Mouse (Mus musculus): ENCODE measurements around the gene Ccdc92. TPM values are rescaled to one million over a fixed set of nuclear protein-coding genes. Genes with fewer than 3 reads are reported as not detected.
A peak's percentile ranks its signal among the peaks of the same experiment; 100 is the strongest.

Ccdc92 gene
- 3.3 TPM in 2 replicates for polyA plus RNA-seq (2015; fragmentation: Nextera tagmentation; extraction: Ambion mirVana)

DNA sequence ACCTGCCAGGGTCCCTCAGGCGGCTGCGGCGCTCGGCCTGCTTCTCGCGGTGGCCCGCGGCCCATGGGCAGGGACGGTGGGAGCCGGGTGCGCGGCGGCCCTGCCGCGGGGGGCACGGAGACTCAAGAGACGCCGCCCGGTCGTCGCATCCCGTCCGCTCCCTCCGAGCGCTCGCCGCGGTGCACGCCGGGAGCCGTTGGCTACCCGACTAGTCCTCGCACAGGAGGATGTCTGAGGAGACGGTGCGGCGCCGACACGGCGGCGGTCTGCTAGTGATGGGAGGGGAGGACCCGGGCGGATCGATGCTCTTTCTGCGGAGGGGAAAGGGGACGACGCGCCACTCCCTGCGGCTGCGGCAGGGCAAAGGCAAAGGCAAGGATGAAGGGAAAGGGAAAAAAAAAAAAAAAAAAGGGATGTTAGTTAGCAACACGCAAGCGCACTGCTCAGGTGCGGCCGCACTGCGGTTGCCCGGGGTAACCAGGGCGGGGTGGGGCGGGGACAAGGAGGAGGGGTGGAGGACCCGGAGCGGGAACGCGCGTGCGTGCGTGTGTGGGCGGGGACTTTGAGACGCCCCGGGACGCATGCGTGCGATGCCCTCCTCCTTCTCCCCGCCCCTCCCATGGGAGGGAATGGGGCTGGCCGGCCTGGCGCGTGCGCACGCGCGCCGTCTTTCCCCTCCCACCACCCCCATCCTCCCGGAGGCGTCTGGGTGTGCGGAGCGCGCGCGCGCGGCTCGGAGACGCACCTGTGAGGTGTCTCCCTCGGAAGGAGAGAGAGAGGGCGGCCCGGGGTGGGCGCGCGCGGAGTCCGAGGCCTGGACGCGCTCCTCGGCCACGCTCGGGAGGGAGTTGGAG, at the start of gene Ccdc92, which contains the start of gene Zfp664:
TSS of gene Ccdc92 (minus strand) at position 412 of the 854 bp plus-strand sequence.
TSS of gene Zfp664 (plus strand) at position 679 of the 854 bp plus-strand sequence.
- no peak for TF ChIP-seq CTCF (IDR thresholded peaks at IDR 0.05; ENCODE audit: low read depth)
- Histone ChIP-seq H3K4me1 (replicated peaks; ENCODE audit: control insufficient read depth, insufficient read depth, low read length) (no peaks in the 10 kb centered on the region), H3K36me3 (ENCODE audit: control insufficient read depth, insufficient read depth) (no peaks in the 10 kb centered on the region), H3K9me3 (ENCODE audit: control insufficient read depth) (no peaks in the 10 kb centered on the region), H3K4me3 (ENCODE audit: low read depth, low read length) (peak within 1 kb of the TSS; percentile 69), H3K9ac (ENCODE audit: low read depth, low read length) (peak within 1 kb of the TSS; percentile 71), H3K27me3 (replicated peaks; ENCODE audit: control insufficient read depth, insufficient read depth, low read length) (peaks cover 12% of the 10 kb centered on the region), H3K27ac (ENCODE audit: low read depth, low read length) (peak within 1 kb of the TSS; percentile 82), H3K4me2 (replicated peaks; ENCODE audit: low read depth) (peak within 1 kb of the TSS; percentile 94)
- ATAC-seq = peak; percentile 95
- under 1% methylated on average over 94 of the region's 103 CpGs for WGBS

- peak; percentile 97 for TF ChIP-seq CTCF (IDR thresholded peaks at IDR 0.05; ENCODE audit: low read depth)
- no peak overlapping the region for H3K4me2 ChIP-seq (replicated peaks; ENCODE audit: low read depth)
Observed at GRCm38 (mm10) chr5:124908860-124909259, 46.6 kb upstream of the Ccdc92 start.

DNA sequence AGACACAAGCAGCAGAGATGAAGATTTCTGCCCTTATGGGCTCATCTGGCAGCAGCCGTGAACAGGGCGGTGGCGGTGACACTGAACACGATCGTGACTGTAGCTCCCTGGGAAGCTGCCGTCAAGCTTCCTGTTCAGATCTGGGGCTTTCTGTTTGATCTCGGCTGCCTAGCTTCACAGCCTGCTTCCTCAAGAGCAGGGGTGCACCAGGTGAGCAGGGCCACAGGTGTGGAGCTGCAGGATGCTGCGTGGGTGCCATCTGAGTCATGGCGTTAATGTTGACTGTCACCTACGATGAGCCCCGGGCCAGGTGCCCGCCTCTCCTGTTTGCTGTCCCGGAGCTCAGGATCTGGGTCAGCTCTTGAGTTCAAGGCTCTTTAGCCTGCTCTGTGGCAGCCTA, 44.7 kb upstream of the Ccdc92 start:
- no peaks in the 10 kb centered on the region for H3K9me3 ChIP-seq (ENCODE audit: control insufficient read depth)
- 53% methylated on average over 13 of the region's 13 CpGs for WGBS
- no peak for TF ChIP-seq CTCF (IDR thresholded peaks at IDR 0.05; ENCODE audit: low read depth)
- H3K4me1 ChIP-seq (replicated peaks; ENCODE audit: control insufficient read depth, insufficient read depth, low read length) = no peaks in the 10 kb centered on the region
- no peak overlapping the region for H3K4me3 ChIP-seq (ENCODE audit: low read depth, low read length)
- H3K36me3 ChIP-seq (ENCODE audit: control insufficient read depth, insufficient read depth) = no peaks in the 10 kb centered on the region
- H3K9ac ChIP-seq (ENCODE audit: low read depth, low read length) = no peak overlapping the region
- no peak overlapping the region for H3K27ac ChIP-seq (ENCODE audit: low read depth, low read length)
- ATAC-seq = no peak
- H3K27me3 ChIP-seq (replicated peaks; ENCODE audit: control insufficient read depth, insufficient read depth, low read length) = no peaks in the 10 kb centered on the region
- H3K4me2 ChIP-seq (replicated peaks; ENCODE audit: low read depth) = no peak overlapping the region

More at GRCm38 (mm10) chr5:124908860-124909259, 46.6 kb upstream of the Ccdc92 start:
- no peaks in the 10 kb centered on the region for H3K36me3 ChIP-seq (ENCODE audit: control insufficient read depth, insufficient read depth)
- peak; percentile 54; the same call in 1 of the 2 replicates for ATAC-seq
- no peak overlapping the region for H3K9ac ChIP-seq (ENCODE audit: low read depth, low read length)
- no peak overlapping the region for H3K27ac ChIP-seq (ENCODE audit: low read depth, low read length)
- no peak overlapping the region for H3K4me3 ChIP-seq (ENCODE audit: low read depth, low read length)
- 0 out of 2 replicates have a peak, but pooled peaks cover under 1% of the 10 kb centered on the region for H3K27me3 ChIP-seq (replicated peaks; ENCODE audit: control insufficient read depth, insufficient read depth, low read length)
- H3K4me1 ChIP-seq (replicated peaks; ENCODE audit: control insufficient read depth, insufficient read depth, low read length) = no peaks in the 10 kb centered on the region
- WGBS = 19% methylated on average over 5 of the region's 5 CpGs
- H3K9me3 ChIP-seq (ENCODE audit: control insufficient read depth) = no peaks in the 10 kb centered on the region

- H3K27me3 ChIP-seq (replicated peaks; ENCODE audit: control insufficient read depth, insufficient read depth, low read length) = no peaks in the 10 kb centered on the region
- no peak overlapping the region for H3K4me2 ChIP-seq (replicated peaks; ENCODE audit: low read depth)
- H3K36me3 ChIP-seq (ENCODE audit: control insufficient read depth, insufficient read depth) = no peaks in the 10 kb centered on the region
- no peak overlapping the region for H3K27ac ChIP-seq (ENCODE audit: low read depth, low read length)
- H3K4me3 ChIP-seq (ENCODE audit: low read depth, low read length) = no peak overlapping the region
- H3K9me3 ChIP-seq (ENCODE audit: control insufficient read depth) = no peaks in the 10 kb centered on the region
- H3K4me1 ChIP-seq (replicated peaks; ENCODE audit: control insufficient read depth, insufficient read depth, low read length) = 0 out of 2 replicates have a peak, but pooled peaks cover 3% of the 10 kb centered on the region
- no peak for TF ChIP-seq CTCF (IDR thresholded peaks at IDR 0.05; ENCODE audit: low read depth)
- peak; percentile 53 for ATAC-seq
- H3K9ac ChIP-seq (ENCODE audit: low read depth, low read length) = no peak overlapping the region
- WGBS = 24% methylated on average over 4 of the region's 4 CpGs
Observed at GRCm38 (mm10) chr5:124903852-124904251, 41.6 kb upstream of the Ccdc92 start.

DNA sequence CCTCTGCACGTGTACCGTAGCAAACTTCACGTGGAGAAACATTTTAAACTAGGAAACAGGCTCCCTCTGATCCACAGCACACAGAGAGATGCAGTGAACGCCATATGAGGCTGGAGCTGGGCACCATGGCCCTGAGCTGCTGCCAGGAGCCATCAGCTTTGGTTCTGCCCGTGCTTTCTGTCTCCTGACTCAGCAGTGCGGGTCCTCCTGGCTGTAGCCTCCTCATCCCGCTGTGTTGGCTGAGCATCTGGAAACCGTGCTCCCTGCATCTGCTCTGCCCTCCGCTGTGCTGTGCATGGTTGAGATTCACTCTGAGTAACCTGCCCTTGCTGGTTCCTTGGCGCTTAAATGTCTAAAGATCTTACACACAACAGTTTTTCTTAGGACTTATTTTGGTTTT, 40.0 kb upstream of the Ccdc92 start:
- no peak overlapping the region for H3K4me2 ChIP-seq (replicated peaks; ENCODE audit: low read depth)
- no peak for ATAC-seq
- no peak for TF ChIP-seq CTCF (IDR thresholded peaks at IDR 0.05; ENCODE audit: low read depth)
- no peak overlapping the region for H3K9ac ChIP-seq (ENCODE audit: low read depth, low read length)
- H3K9me3 ChIP-seq (ENCODE audit: control insufficient read depth) = no peaks in the 10 kb centered on the region
- H3K4me1 ChIP-seq (replicated peaks; ENCODE audit: control insufficient read depth, insufficient read depth, low read length) = 0 out of 2 replicates have a peak, but pooled peaks cover 3% of the 10 kb centered on the region
- no peaks in the 10 kb centered on the region for H3K27me3 ChIP-seq (replicated peaks; ENCODE audit: control insufficient read depth, insufficient read depth, low read length)
- H3K4me3 ChIP-seq (ENCODE audit: low read depth, low read length) = no peak overlapping the region
- H3K36me3 ChIP-seq (ENCODE audit: control insufficient read depth, insufficient read depth) = no peaks in the 10 kb centered on the region
- 82% methylated on average over 10 of the region's 10 CpGs for whole genome bisulfite sequencing
- H3K27ac ChIP-seq (ENCODE audit: low read depth, low read length) = no peak overlapping the region

- Histone ChIP-seq H3K4me1 (replicated peaks; ENCODE audit: control insufficient read depth, insufficient read depth, low read length) (0 out of 2 replicates have a peak, but pooled peaks cover 3% of the 10 kb centered on the region), H3K36me3 (ENCODE audit: control insufficient read depth, insufficient read depth) (no peaks in the 10 kb centered on the region), H3K9ac (ENCODE audit: low read depth, low read length) (no peak overlapping the region), H3K4me3 (ENCODE audit: low read depth, low read length) (no peak overlapping the region), H3K27me3 (replicated peaks; ENCODE audit: control insufficient read depth, insufficient read depth, low read length) (no peaks in the 10 kb centered on the region), H3K27ac (ENCODE audit: low read depth, low read length) (no peak overlapping the region), H3K4me2 (replicated peaks; ENCODE audit: low read depth) (no peak overlapping the region), H3K9me3 (ENCODE audit: control insufficient read depth) (no peaks in the 10 kb centered on the region)
- WGBS = 82% methylated on average over 6 of the region's 6 CpGs
- no peak for ATAC-seq
- TF ChIP-seq CTCF (IDR thresholded peaks at IDR 0.05; ENCODE audit: low read depth) = no peak
Observed at GRCm38 (mm10) chr5:124901675-124902074, 39.5 kb upstream of the Ccdc92 start.

All from intestine, postnatal 0 days (tissue).